Mouse (Mus musculus) lung, postnatal 0 days (tissue): ENCODE measurements around the gene Sytl2. TPM values are rescaled to one million over a fixed set of nuclear protein-coding genes. Genes with fewer than 3 reads are reported as not detected.
A peak's percentile ranks its signal among the peaks of the same experiment; 100 is the strongest.

Experiments used
- ATAC-seq: fragments of 200-750 bp; cut with Nextera tagmentation; 2 replicates; pipeline ENCODE4 v1.8.0; 2017; ENCODE audit warnings: moderate library complexity
- DNase-seq: peaks from one replicate; pipeline ENCODE4 v3.0.0-alpha.2; 2016; ENCODE audit warnings: low spot score
- H3K27ac ChIP-seq: fragments of 300-500 bp; sonication (generic); 2 replicates; pipeline ENCODE4 v1.5.1; 2014; ENCODE audit warnings: antibody characterized with exemption, mild to moderate bottlenecking, low read length, mixed read lengths
- H3K27me3 ChIP-seq: fragments of 300-500 bp; sonication (generic); replicated peaks from 2 replicates; pipeline ENCODE4 v1.6.1; 2014; ENCODE audit warnings: low read length, mixed read lengths; ENCODE audit not compliant: insufficient read depth
- H3K36me3 ChIP-seq: fragments of 300-500 bp; sonication (generic); 2 replicates; pipeline ENCODE4 v1.6.1; 2014; ENCODE audit warnings: low read length, mixed read lengths; ENCODE audit not compliant: insufficient read depth
- H3K4me1 ChIP-seq: fragments of 300-500 bp; sonication (generic); 2 replicates; pipeline ENCODE4 v1.6.1; 2014; ENCODE audit warnings: antibody characterized with exemption, low read depth, low read length, mixed read lengths; ENCODE audit not compliant: insufficient read depth
- H3K4me2 ChIP-seq: fragments of 300-500 bp; sonication (generic); replicated peaks from 2 replicates; pipeline ENCODE4 v1.6.1; 2014; ENCODE audit warnings: low read depth, mild to moderate bottlenecking, low read length, moderate library complexity, mixed read lengths
- H3K4me3 ChIP-seq: fragments of 300-500 bp; sonication (generic); 2 replicates; pipeline ENCODE4 v1.5.1; 2014; ENCODE audit warnings: low read depth, low read length
- H3K9ac ChIP-seq: fragments of 300-500 bp; sonication (generic); replicated peaks from 2 replicates; pipeline ENCODE4 v1.6.1; 2014; ENCODE audit warnings: low read depth, mild to moderate bottlenecking
- H3K9me3 ChIP-seq: fragments of 300-500 bp; sonication (generic); 2 replicates; pipeline ENCODE4 v1.6.1; 2016; ENCODE audit warnings: low read length, mixed read lengths
- CTCF ChIP-seq: IDR thresholded peaks from 2 replicates; pipeline ENCODE4 v1.5.1; 2016; ENCODE audit warnings: antibody characterized with exemption, mild to moderate bottlenecking
- EP300 ChIP-seq: IDR thresholded peaks from 2 replicates; pipeline ENCODE4 v1.6.1; 2016; ENCODE audit warnings: antibody characterized with exemption, mild to moderate bottlenecking, control low read depth
- WGBS: fragments of 180-500 bp; shearing (Covaris S2); extraction: QIAGEN DNeasy Blood & Tissue Kit; methylation state at CpG from one replicate; pipeline ENCODE4 v1.1.7; 2014; 5-methylcytosine and 5-hydroxymethylcytosine counted together
- polyA plus RNA-seq: library from polyadenylated mRNA; unstranded; fragments of >200 nt; fragmentation: Nextera tagmentation; extraction: Ambion mirVana; gene quantifications from 2 replicates; pipeline ENCODE4 v1.2.1, GENCODE M21; 2015

Sytl2 gene
- polyA plus RNA-seq, 1 experiment from 2014 or later: 7.4 TPM

GRCm38 (mm10) chr7:90426020-90427001, 124.3 kb downstream of the Sytl2 start, which contains the start of gene Ccdc89:
TSS of gene Ccdc89 (plus strand) at chr7:90426577.
- 22% methylated on average over 29 of the region's 29 CpGs for WGBS
- no peak within 1 kb of the TSS for H3K27ac ChIP-seq
- ATAC-seq (peak; percentile 100), DNase-seq (peak; percentile 98)
- no peaks in the 10 kb centered on the region for H3K27me3 ChIP-seq
- peak within 1 kb of the TSS; percentile 66 for H3K4me2 ChIP-seq
- no peaks in the 10 kb centered on the region for H3K36me3 ChIP-seq
- H3K9ac ChIP-seq: no peak within 1 kb of the TSS; the same call in 1 of the 2 replicates
- H3K4me1 ChIP-seq: peaks cover 4% of the 10 kb centered on the region; the same call in 1 of the 2 replicates
- no peaks in the 10 kb centered on the region for H3K9me3 ChIP-seq
- peak within 1 kb of the TSS; percentile 39 for H3K4me3 ChIP-seq
- TF ChIP-seq CTCF (no peak), EP300 (no peak)

- Histone ChIP-seq H3K4me2 (peak overlapping the region; percentile 66), H3K27ac (no peak overlapping the region), H3K27me3 (no peaks in the 10 kb centered on the region), H3K9ac (no peak overlapping the region), H3K4me1 (peaks cover 4% of the 10 kb centered on the region; the same call in 1 of the 2 replicates), H3K9me3 (no peaks in the 10 kb centered on the region), H3K4me3 (peak overlapping the region; percentile 39; the same call in 1 of the 2 replicates), H3K36me3 (no peaks in the 10 kb centered on the region)
- ATAC-seq (no peak), DNase-seq (peak; percentile 5)
- WGBS: 63% methylated on average over 9 of the region's 9 CpGs
- no peak for TF ChIP-seq EP300
Observed at GRCm38 (mm10) chr7:90427006-90427405, 125.0 kb downstream of the Sytl2 start.

GRCm38 (mm10) chr7:90432221-90432620, 130.2 kb downstream of the Sytl2 start:
- Histone ChIP-seq H3K36me3 (no peaks in the 10 kb centered on the region), H3K4me3 (no peak overlapping the region), H3K4me1 (no peaks in the 10 kb centered on the region), H3K27ac (no peak overlapping the region), H3K27me3 (no peaks in the 10 kb centered on the region), H3K4me2 (no peak overlapping the region), H3K9ac (no peak overlapping the region), H3K9me3 (no peaks in the 10 kb centered on the region)
- ATAC-seq: no peak
- TF ChIP-seq CTCF (no peak), EP300 (no peak)
- no peak for DNase-seq

GRCm38 (mm10) chr7:90440044-90440443, 138.0 kb downstream of the Sytl2 start:
- H3K27me3 ChIP-seq: no peaks in the 10 kb centered on the region
- no peak overlapping the region for H3K4me2 ChIP-seq
- ATAC-seq (no peak), DNase-seq (no peak)
- 68% methylated on average over 4 of the region's 4 CpGs for WGBS
- H3K4me1 ChIP-seq: no peaks in the 10 kb centered on the region; the same call in 1 of the 2 replicates
- H3K4me3 ChIP-seq: no peak overlapping the region
- no peaks in the 10 kb centered on the region for H3K36me3 ChIP-seq
- H3K27ac ChIP-seq: no peak overlapping the region
- TF ChIP-seq CTCF (no peak), EP300 (peak; percentile 66)
- no peak overlapping the region for H3K9ac ChIP-seq
- no peaks in the 10 kb centered on the region for H3K9me3 ChIP-seq

- Histone ChIP-seq H3K27ac (peak overlapping the region; percentile 99), H3K4me3 (peak overlapping the region; percentile 99), H3K27me3 (no peaks in the 10 kb centered on the region), H3K4me1 (no peaks in the 10 kb centered on the region; the same call in 1 of the 2 replicates), H3K9me3 (no peaks in the 10 kb centered on the region), H3K36me3 (no peaks in the 10 kb centered on the region), H3K9ac (0 out of 2 replicates have a peak overlapping the region, but pooled peaks have one; percentile 41), H3K4me2 (peak overlapping the region; percentile 86)
- TF ChIP-seq EP300: no peak
- DNase-seq (peak; percentile 75), ATAC-seq (no peak)
- WGBS: 7% methylated on average over 4 of the region's 4 CpGs
Observed at GRCm38 (mm10) chr7:90442070-90442469, 140.0 kb downstream of the Sytl2 start.

GRCm38 (mm10) chr7:90442518-90443080, 140.5 kb downstream of the Sytl2 start, which contains the start of gene Crebzf:
TSS of gene Crebzf (plus strand) at chr7:90442729.
- TF ChIP-seq EP300 (peak; percentile 87), CTCF (no peak)
- ATAC-seq (peak; percentile 96), DNase-seq (peak; percentile 99)
- Histone ChIP-seq H3K4me2 (peak within 1 kb of the TSS; percentile 86), H3K27me3 (no peaks in the 10 kb centered on the region), H3K36me3 (no peaks in the 10 kb centered on the region), H3K4me3 (peak within 1 kb of the TSS; percentile 99), H3K27ac (peak within 1 kb of the TSS; percentile 99), H3K9ac (peak within 1 kb of the TSS; percentile 96), H3K4me1 (no peaks in the 10 kb centered on the region; the same call in 1 of the 2 replicates), H3K9me3 (no peaks in the 10 kb centered on the region)
- 0% methylated on average over 43 of the region's 54 CpGs for WGBS
